Mouse (Mus musculus): ENCODE results near the gene Srsf12. TPM values are rescaled to one million over a fixed set of nuclear protein-coding genes. Genes with fewer than 3 reads are reported as not detected.

Srsf12 gene
- polyA plus RNA-seq, 1 experiment, result not detected

DNA sequence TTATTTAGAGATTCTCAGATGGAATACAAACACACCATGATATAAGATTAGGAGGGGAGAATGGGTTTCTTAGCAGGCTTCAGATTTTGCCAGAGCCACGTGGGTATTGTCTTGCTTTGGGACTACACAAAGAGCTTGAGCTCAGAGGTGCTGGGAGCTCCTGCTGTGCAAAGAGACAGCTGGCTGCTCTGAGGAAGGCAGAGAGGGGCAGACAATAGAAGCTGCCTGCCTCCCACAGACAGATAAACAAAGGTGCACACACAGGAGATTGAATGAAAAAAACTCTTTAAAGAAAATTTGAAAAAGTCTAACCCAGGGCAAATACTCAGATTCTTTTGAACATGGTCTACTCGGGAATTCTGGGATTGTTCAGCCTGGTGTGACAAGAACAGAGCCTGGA is 10.7 kb upstream of the Srsf12 start:
- no peaks in the 10 kb centered on the region for H3K79me2 ChIP-seq (ENCODE audit: control insufficient read depth, insufficient read depth)
- H3K79me3 ChIP-seq (ENCODE audit: low read depth), result no peaks in the 10 kb centered on the region
- no peak overlapping the region for H3K4me3 ChIP-seq (ENCODE audit: insufficient read depth, poor library complexity, severe bottlenecking)
- no peak for TF ChIP-seq MYOD1 (IDR thresholded peaks at IDR 0.05; ENCODE audit: control insufficient read depth, insufficient read length, low read depth)
- no peak for TF ChIP-seq CEBPB (IDR thresholded peaks at IDR 0.05; ENCODE audit: low read depth)
- TF ChIP-seq FOSL1 (IDR thresholded peaks at IDR 0.05; ENCODE audit: insufficient read depth, low read length, poor library complexity, severe bottlenecking), result no peak
- no peak for TF ChIP-seq MYOG (IDR thresholded peaks at IDR 0.05; ENCODE audit: control insufficient read depth, extremely low read depth, insufficient read length)
- TF ChIP-seq CTCF (IDR thresholded peaks at IDR 0.05; ENCODE audit: control insufficient read depth, insufficient read depth, insufficient read length), result no peak
- TF ChIP-seq USF1 (IDR thresholded peaks at IDR 0.05; ENCODE audit: low read depth), result no peak
- no peak for TF ChIP-seq MAX (IDR thresholded peaks at IDR 0.05)
- H3K36me3 ChIP-seq (ENCODE audit: control insufficient read depth, insufficient read depth), result no peaks in the 10 kb centered on the region
- H3ac ChIP-seq (ENCODE audit: control insufficient read depth, insufficient read length, low read depth), result no peak overlapping the region
- H3K27me3 ChIP-seq (ENCODE audit: control insufficient read depth, insufficient read depth, insufficient read length), result peaks cover 5% of the 10 kb centered on the region

DNA sequence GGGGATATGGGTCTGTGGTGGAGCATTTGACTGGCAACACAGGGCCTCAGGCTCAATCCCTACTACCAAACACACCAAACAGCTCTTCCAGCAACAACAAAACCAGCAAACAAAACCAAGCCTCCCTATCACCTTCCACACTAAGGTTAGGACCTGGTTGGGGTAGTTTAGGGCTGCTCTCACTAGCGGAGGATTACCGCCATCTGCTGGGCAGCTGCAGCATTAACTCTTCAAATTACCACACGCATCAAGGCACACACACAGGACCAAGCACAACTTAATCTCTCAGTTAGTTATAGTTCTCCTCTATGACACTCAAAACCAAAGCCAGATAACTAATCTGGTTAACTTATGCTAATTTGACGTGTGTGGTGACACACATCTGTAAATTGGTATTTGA is 4.1 kb upstream of the Srsf12 start:
- Histone ChIP-seq H3K36me3 (ENCODE audit: control insufficient read depth, insufficient read depth) (no peaks in the 10 kb centered on the region), H3K27me3 (ENCODE audit: control insufficient read depth, insufficient read depth, insufficient read length) (peaks cover 13% of the 10 kb centered on the region), H3K4me3 (ENCODE audit: insufficient read depth, poor library complexity, severe bottlenecking) (no peak overlapping the region), H3ac (ENCODE audit: control insufficient read depth, insufficient read length, low read depth) (no peak overlapping the region), H3K79me2 (ENCODE audit: control insufficient read depth, insufficient read depth) (no peaks in the 10 kb centered on the region), H3K79me3 (ENCODE audit: low read depth) (no peaks in the 10 kb centered on the region)
- TF ChIP-seq MYOG (IDR thresholded peaks at IDR 0.05; ENCODE audit: control insufficient read depth, extremely low read depth, insufficient read length), result no peak
- no peak for TF ChIP-seq MAX (IDR thresholded peaks at IDR 0.05)
- no peak for TF ChIP-seq USF1 (IDR thresholded peaks at IDR 0.05; ENCODE audit: low read depth)
- no peak for TF ChIP-seq FOSL1 (IDR thresholded peaks at IDR 0.05; ENCODE audit: insufficient read depth, low read length, poor library complexity, severe bottlenecking)
- TF ChIP-seq CEBPB (IDR thresholded peaks at IDR 0.05; ENCODE audit: low read depth), result no peak
- no peak for TF ChIP-seq MYOD1 (IDR thresholded peaks at IDR 0.05; ENCODE audit: control insufficient read depth, insufficient read length, low read depth)
- no peak for TF ChIP-seq CTCF (IDR thresholded peaks at IDR 0.05; ENCODE audit: control insufficient read depth, insufficient read depth, insufficient read length)

DNA sequence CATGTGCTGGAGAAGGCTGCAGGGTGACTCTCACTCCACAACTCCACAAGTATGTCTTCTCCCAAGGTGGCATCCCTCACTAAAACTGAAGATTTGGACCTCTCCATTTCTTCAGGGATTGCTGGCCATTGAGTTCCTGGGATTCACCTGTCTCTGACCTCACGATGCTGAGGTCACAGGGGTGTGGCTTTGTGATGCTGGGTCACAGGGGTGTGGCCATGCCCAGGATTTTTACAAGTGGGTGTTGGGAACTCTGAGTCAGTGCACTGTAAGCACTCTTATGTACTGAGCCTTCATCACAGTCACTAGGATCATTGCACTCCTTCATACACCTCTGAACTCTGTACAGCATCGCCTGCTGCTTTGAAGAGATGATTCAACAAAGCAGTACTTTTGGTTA is 1.2 kb upstream of the Srsf12 start:
- Histone ChIP-seq H3K27me3 (ENCODE audit: control insufficient read depth, insufficient read depth, insufficient read length) (peaks cover 12% of the 10 kb centered on the region), H3K36me3 (ENCODE audit: control insufficient read depth, insufficient read depth) (no peaks in the 10 kb centered on the region), H3ac (ENCODE audit: control insufficient read depth, insufficient read length, low read depth) (no peak overlapping the region), H3K4me3 (ENCODE audit: insufficient read depth, poor library complexity, severe bottlenecking) (no peak overlapping the region), H3K79me2 (ENCODE audit: control insufficient read depth, insufficient read depth) (no peaks in the 10 kb centered on the region), H3K79me3 (ENCODE audit: low read depth) (no peaks in the 10 kb centered on the region)
- no peak for TF ChIP-seq MYOD1 (IDR thresholded peaks at IDR 0.05; ENCODE audit: control insufficient read depth, insufficient read length, low read depth)
- TF ChIP-seq CTCF (IDR thresholded peaks at IDR 0.05; ENCODE audit: control insufficient read depth, insufficient read depth, insufficient read length), result no peak
- no peak for TF ChIP-seq MAX (IDR thresholded peaks at IDR 0.05)
- no peak for TF ChIP-seq USF1 (IDR thresholded peaks at IDR 0.05; ENCODE audit: low read depth)
- TF ChIP-seq FOSL1 (IDR thresholded peaks at IDR 0.05; ENCODE audit: insufficient read depth, low read length, poor library complexity, severe bottlenecking), result no peak
- TF ChIP-seq MYOG (IDR thresholded peaks at IDR 0.05; ENCODE audit: control insufficient read depth, extremely low read depth, insufficient read length), result no peak
- TF ChIP-seq CEBPB (IDR thresholded peaks at IDR 0.05; ENCODE audit: low read depth), result no peak

DNA sequence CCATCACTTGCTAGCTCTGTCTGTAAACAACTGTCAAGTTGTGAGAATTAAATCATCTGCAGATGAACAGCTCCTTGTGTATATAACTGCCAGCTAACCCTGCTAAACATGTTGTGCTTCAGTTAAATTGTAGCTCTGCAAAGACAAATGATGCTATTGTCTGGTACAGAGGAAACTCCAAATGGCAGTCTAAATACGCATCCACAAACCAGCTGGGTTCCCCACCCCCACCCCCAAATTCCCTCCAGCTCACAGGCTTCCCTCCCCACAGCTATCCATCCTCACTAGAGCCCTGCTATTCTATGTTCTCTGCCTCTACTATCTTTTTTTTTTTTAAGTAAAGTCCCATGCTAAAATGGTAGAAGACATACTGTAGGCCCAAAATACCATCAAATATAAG is 13.1 kb downstream of the Srsf12 start:
- Histone ChIP-seq H3K4me3 (ENCODE audit: insufficient read depth, poor library complexity, severe bottlenecking) (no peak overlapping the region), H3K27me3 (ENCODE audit: control insufficient read depth, insufficient read depth, insufficient read length) (no peaks in the 10 kb centered on the region), H3K79me2 (ENCODE audit: control insufficient read depth, insufficient read depth) (no peaks in the 10 kb centered on the region), H3K36me3 (ENCODE audit: control insufficient read depth, insufficient read depth) (no peaks in the 10 kb centered on the region), H3K79me3 (ENCODE audit: low read depth) (no peaks in the 10 kb centered on the region), H3ac (ENCODE audit: control insufficient read depth, insufficient read length, low read depth) (no peak overlapping the region)
- no peak for TF ChIP-seq USF1 (IDR thresholded peaks at IDR 0.05; ENCODE audit: low read depth)
- TF ChIP-seq CTCF (IDR thresholded peaks at IDR 0.05; ENCODE audit: control insufficient read depth, insufficient read depth, insufficient read length), result no peak
- no peak for TF ChIP-seq CEBPB (IDR thresholded peaks at IDR 0.05; ENCODE audit: low read depth)
- no peak for TF ChIP-seq MYOG (IDR thresholded peaks at IDR 0.05; ENCODE audit: control insufficient read depth, extremely low read depth, insufficient read length)
- TF ChIP-seq MAX (IDR thresholded peaks at IDR 0.05), result no peak
- TF ChIP-seq FOSL1 (IDR thresholded peaks at IDR 0.05; ENCODE audit: insufficient read depth, low read length, poor library complexity, severe bottlenecking), result no peak
- TF ChIP-seq MYOD1 (IDR thresholded peaks at IDR 0.05; ENCODE audit: control insufficient read depth, insufficient read length, low read depth), result no peak

DNA sequence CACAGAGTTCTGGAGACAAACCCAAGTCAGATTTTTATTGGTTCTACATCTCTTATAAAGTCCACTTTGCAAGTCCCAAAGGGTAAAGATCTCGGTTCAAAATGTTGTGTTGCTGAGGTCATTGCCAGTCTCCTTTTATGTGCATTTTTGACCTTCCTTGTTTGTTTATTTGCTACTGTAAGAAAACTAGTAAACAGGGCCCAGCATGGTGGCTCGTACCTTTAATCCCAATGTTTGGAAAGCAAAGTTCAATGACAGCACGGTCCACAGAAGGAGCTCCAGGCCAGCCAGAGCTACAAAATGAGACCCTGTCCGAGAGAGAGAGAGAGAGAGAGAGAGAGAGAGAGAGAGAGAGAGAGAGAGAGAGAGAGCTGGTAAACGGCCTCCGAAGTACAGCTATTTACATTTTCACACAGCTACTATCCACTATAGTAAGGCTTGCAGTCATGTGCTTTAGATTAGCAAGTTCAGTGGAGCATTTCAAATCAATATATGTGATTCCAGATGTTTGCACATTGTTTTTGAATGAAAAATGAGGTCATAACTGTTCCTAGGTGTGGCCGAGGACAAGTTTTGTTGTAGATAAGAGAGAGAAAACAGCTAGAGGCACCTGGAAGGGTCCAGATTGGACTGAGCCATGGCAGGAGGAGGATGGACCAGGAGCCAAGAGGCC is 15.3 kb downstream of the Srsf12 start:
- TF ChIP-seq CTCF (IDR thresholded peaks at IDR 0.05; ENCODE audit: control insufficient read depth, insufficient read depth, insufficient read length) (no peak), MYOG (IDR thresholded peaks at IDR 0.05; ENCODE audit: control insufficient read depth, extremely low read depth, insufficient read length) (no peak), USF1 (IDR thresholded peaks at IDR 0.05; ENCODE audit: low read depth) (no peak), CEBPB (IDR thresholded peaks at IDR 0.05; ENCODE audit: low read depth) (no peak), FOSL1 (IDR thresholded peaks at IDR 0.05; ENCODE audit: insufficient read depth, low read length, poor library complexity, severe bottlenecking) (no peak), MAX (IDR thresholded peaks at IDR 0.05) (no peak), MYOD1 (IDR thresholded peaks at IDR 0.05; ENCODE audit: control insufficient read depth, insufficient read length, low read depth) (no peak)
- no peaks in the 10 kb centered on the region for H3K36me3 ChIP-seq (ENCODE audit: control insufficient read depth, insufficient read depth)
- H3K4me3 ChIP-seq (ENCODE audit: insufficient read depth, poor library complexity, severe bottlenecking), result no peak overlapping the region
- H3ac ChIP-seq (ENCODE audit: control insufficient read depth, insufficient read length, low read depth), result no peak overlapping the region
- H3K27me3 ChIP-seq (ENCODE audit: control insufficient read depth, insufficient read depth, insufficient read length), result peaks cover 3% of the 10 kb centered on the region
- H3K79me3 ChIP-seq (ENCODE audit: low read depth), result no peaks in the 10 kb centered on the region
- H3K79me2 ChIP-seq (ENCODE audit: control insufficient read depth, insufficient read depth), result no peaks in the 10 kb centered on the region

All from C2C12 (cell line).